Mouse (Mus musculus) CD4-positive naive resting alpha-beta T cell, adult 76 days (primary cell): Measurements from ENCODE around the gene Zfc3h1. TPM values are rescaled to one million over a fixed set of nuclear protein-coding genes. Genes with fewer than 3 reads are reported as not detected.

Experiments used
- total RNA-seq: library from RNA; stranded (reverse); gene quantifications from one replicate; pipeline ENCODE4 v1.2.4, GENCODE M21; 2023

Gene Zfc3h1
- 63.1 TPM for total RNA-seq

DNA sequence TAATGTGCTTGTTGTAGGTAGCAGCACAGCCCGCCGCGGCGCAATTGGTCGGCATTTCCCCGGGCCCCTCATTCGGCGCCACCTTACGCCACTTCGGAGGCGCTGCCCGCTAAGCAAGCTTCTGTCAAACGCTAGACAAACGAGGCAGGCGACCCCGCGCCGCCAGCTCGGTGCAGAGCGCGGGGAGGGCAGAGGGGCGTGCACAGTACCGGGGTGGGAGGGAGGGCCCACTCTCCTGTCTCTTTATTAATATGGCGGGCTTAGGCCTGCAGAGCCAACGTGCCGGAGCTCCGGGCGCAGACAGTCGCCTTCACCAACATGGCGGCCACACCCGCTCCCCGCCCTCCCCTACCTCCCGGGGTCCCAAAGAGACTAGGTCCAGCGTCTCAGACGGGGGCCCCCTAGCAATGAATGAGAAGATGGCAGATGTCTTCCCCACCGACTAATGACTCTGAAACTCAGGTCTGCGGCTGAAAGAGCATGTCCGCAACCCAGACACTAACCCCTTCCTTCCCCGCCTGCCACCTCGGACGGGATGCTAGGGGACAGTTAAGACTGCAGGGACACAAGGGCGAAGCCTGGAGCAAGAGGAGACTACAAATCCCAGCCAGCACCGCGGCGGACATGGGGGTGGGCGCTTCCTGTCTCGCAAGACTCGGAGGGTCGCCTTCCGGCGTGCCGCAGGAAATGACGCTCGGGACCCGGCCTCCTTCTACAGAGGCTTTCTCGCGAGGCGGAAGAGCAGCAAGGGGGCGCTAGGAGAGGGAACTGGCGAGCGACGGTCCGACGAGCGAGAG is at the start of gene Zfc3h1, which contains the start of gene Thap2:
Gene Zfc3h1 (plus strand): TSS at position 739 of the 797 bp plus-strand sequence.
Gene Thap2 (minus strand): TSS at position 223 of the 797 bp plus-strand sequence.

DNA sequence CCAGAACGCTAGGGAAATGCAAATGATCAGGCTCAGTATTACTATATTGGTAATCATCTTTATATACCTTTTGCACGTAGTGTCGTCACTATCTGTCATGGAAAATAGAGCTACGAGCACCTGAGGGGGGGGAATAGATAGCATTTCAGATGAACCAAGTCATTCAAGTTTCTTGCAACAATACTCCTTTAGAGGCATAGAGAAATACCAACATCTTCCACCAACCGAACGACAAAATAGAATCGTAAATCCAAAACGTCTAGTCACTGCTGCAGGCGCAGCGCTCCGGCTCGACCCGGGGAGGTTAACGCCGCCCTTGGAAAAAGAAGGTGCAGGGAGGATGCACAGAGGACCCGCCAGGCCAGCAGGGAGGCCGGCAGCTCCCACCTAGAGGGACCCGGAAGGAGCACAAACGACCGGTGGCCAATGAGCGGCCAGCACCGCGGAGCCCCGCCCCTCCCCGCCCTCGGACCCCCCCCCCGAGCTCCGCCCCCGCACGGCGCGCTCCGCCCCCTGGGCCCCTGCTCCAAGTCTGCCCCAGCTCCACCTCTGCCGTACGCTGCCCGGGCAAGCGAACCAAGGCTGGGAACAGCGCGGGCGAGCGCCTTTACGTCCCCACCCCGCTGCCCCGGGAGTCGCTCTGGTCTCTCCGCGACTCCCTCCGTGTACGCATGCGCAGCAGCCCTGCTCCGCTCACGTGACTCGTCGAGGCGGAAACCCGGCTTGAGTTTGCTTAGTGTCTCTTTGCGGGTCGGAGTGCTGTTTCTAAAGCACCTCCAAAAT is 22.7 kb upstream of the Zfc3h1 start, which contains the start of gene Tmem19:
Gene Tmem19 (minus strand): TSS at position 662 of the 783 bp plus-strand sequence.

Other genes starting within 250 kb of the Zfc3h1 start
- gene Tph2, start 199.9 kb upstream of the Zfc3h1 start, total RNA-seq: not detected
- 169 TPM for gene Tbc1d15, start 133.5 kb upstream of the Zfc3h1 start, total RNA-seq
- 74.2 TPM for gene Rab21, start 69.4 kb upstream of the Zfc3h1 start, total RNA-seq
- gene Tmem19, start 22.5 kb upstream of the Zfc3h1 start, total RNA-seq: 18.9 TPM
- gene Thap2, start 516 bp upstream of the Zfc3h1 start, total RNA-seq: 7.2 TPM
- not detected for gene A930009A15Rik, start 185.0 kb downstream of the Zfc3h1 start, total RNA-seq
- not detected for gene Lgr5, start 202.8 kb downstream of the Zfc3h1 start, total RNA-seq